Mouse (Mus musculus): ENCODE measurements at regions not wholly inside any gene's neighbourhood (a gene's known extent, or its start where the extent isn't known, plus 50 kb on each side); places are given as distances from the start of the nearest gene placed in this dataset.

GRCm38 (mm10) chr13:101954521-101954920, 186.5 kb upstream of the Pik3r1 start:
- Histone ChIP-seq H3K9me3 (replicated peaks; ENCODE audit: control insufficient read depth, low read length, poor library complexity, severe bottlenecking) (no peaks in the 10 kb centered on the region), H3K4me3 (ENCODE audit: low read depth, low read length) (no peak overlapping the region), H3K27ac (ENCODE audit: low read length) (no peak overlapping the region), H3K27me3 (ENCODE audit: control insufficient read depth, insufficient read depth, low read depth, low read length) (no peaks in the 10 kb centered on the region), H3K36me3 (ENCODE audit: control insufficient read depth, insufficient read depth, low read length) (no peaks in the 10 kb centered on the region), H3K4me1 (ENCODE audit: control insufficient read depth, insufficient read depth, low read length) (no peaks in the 10 kb centered on the region), H3K9ac (ENCODE audit: low read depth, low read length) (no peak overlapping the region), H3K4me2 (ENCODE audit: low read length) (no peak overlapping the region)
- no peak for ATAC-seq
- 56% methylated on average over 3 of the region's 3 CpGs for WGBS

- no peaks in the 10 kb centered on the region for H3K36me3 ChIP-seq (ENCODE audit: control insufficient read depth, insufficient read depth, low read length)
- no peak overlapping the region for H3K4me3 ChIP-seq (ENCODE audit: low read depth, low read length)
- no peaks in the 10 kb centered on the region for H3K27me3 ChIP-seq (ENCODE audit: control insufficient read depth, insufficient read depth, low read depth, low read length)
- no peaks in the 10 kb centered on the region for H3K4me1 ChIP-seq (ENCODE audit: control insufficient read depth, insufficient read depth, low read length)
- no peak overlapping the region for H3K4me2 ChIP-seq (ENCODE audit: low read length)
- H3K27ac ChIP-seq (ENCODE audit: low read length): no peak overlapping the region
- H3K9me3 ChIP-seq (replicated peaks; ENCODE audit: control insufficient read depth, low read length, poor library complexity, severe bottlenecking): no peaks in the 10 kb centered on the region
- WGBS: 40% methylated on average over 7 of the region's 7 CpGs
- ATAC-seq: peak; percentile 54; the same call in 1 of the 2 replicates
- no peak overlapping the region for H3K9ac ChIP-seq (ENCODE audit: low read depth, low read length)
These were observed 187.9 kb upstream of the Pik3r1 start for GRCm38 (mm10) chr13:101955806-101956418.

- ATAC-seq: no peak
- H3K4me1 ChIP-seq (ENCODE audit: control insufficient read depth, insufficient read depth, low read length): no peaks in the 10 kb centered on the region
- no peaks in the 10 kb centered on the region for H3K36me3 ChIP-seq (ENCODE audit: control insufficient read depth, insufficient read depth, low read length)
- no peak overlapping the region for H3K9ac ChIP-seq (ENCODE audit: low read depth, low read length)
- H3K27ac ChIP-seq (ENCODE audit: low read length): no peak overlapping the region
- WGBS: 71% methylated on average over 4 of the region's 4 CpGs
- no peak overlapping the region for H3K4me2 ChIP-seq (ENCODE audit: low read length)
- H3K4me3 ChIP-seq (ENCODE audit: low read depth, low read length): no peak overlapping the region
- no peaks in the 10 kb centered on the region for H3K9me3 ChIP-seq (replicated peaks; ENCODE audit: control insufficient read depth, low read length, poor library complexity, severe bottlenecking)
- no peaks in the 10 kb centered on the region for H3K27me3 ChIP-seq (ENCODE audit: control insufficient read depth, insufficient read depth, low read depth, low read length)
These were observed 189.8 kb upstream of the Pik3r1 start for GRCm38 (mm10) chr13:101957782-101958181.

GRCm38 (mm10) chr13:101965537-101965936, 197.5 kb upstream of the Pik3r1 start:
- Histone ChIP-seq H3K36me3 (ENCODE audit: control insufficient read depth, insufficient read depth, low read length) (no peaks in the 10 kb centered on the region), H3K27ac (ENCODE audit: low read length) (no peak overlapping the region), H3K4me2 (ENCODE audit: low read length) (no peak overlapping the region), H3K9me3 (replicated peaks; ENCODE audit: control insufficient read depth, low read length, poor library complexity, severe bottlenecking) (no peaks in the 10 kb centered on the region), H3K9ac (ENCODE audit: low read depth, low read length) (no peak overlapping the region), H3K27me3 (ENCODE audit: control insufficient read depth, insufficient read depth, low read depth, low read length) (no peaks in the 10 kb centered on the region), H3K4me3 (ENCODE audit: low read depth, low read length) (no peak overlapping the region), H3K4me1 (ENCODE audit: control insufficient read depth, insufficient read depth, low read length) (no peaks in the 10 kb centered on the region)
- 81% methylated on average over 7 of the region's 7 CpGs for WGBS
- ATAC-seq: no peak

- H3K4me2 ChIP-seq (ENCODE audit: low read length): no peak overlapping the region
- H3K9me3 ChIP-seq (replicated peaks; ENCODE audit: control insufficient read depth, low read length, poor library complexity, severe bottlenecking): no peaks in the 10 kb centered on the region
- H3K4me3 ChIP-seq (ENCODE audit: low read depth, low read length): no peak overlapping the region
- 93% methylated on average over 8 of the region's 8 CpGs for WGBS
- no peaks in the 10 kb centered on the region for H3K36me3 ChIP-seq (ENCODE audit: control insufficient read depth, insufficient read depth, low read length)
- H3K27me3 ChIP-seq (ENCODE audit: control insufficient read depth, insufficient read depth, low read depth, low read length): no peaks in the 10 kb centered on the region
- H3K4me1 ChIP-seq (ENCODE audit: control insufficient read depth, insufficient read depth, low read length): no peaks in the 10 kb centered on the region
- H3K9ac ChIP-seq (ENCODE audit: low read depth, low read length): no peak overlapping the region
- ATAC-seq: no peak
- no peak overlapping the region for H3K27ac ChIP-seq (ENCODE audit: low read length)
These were observed 198.9 kb upstream of the Pik3r1 start for GRCm38 (mm10) chr13:101966799-101967397.

- 58% methylated on average over 4 of the region's 4 CpGs for WGBS
- no peaks in the 10 kb centered on the region for H3K4me1 ChIP-seq (ENCODE audit: control insufficient read depth, insufficient read depth, low read length)
- no peak overlapping the region for H3K9ac ChIP-seq (ENCODE audit: low read depth, low read length)
- H3K9me3 ChIP-seq (replicated peaks; ENCODE audit: control insufficient read depth, low read length, poor library complexity, severe bottlenecking): no peaks in the 10 kb centered on the region
- no peak overlapping the region for H3K4me3 ChIP-seq (ENCODE audit: low read depth, low read length)
- H3K36me3 ChIP-seq (ENCODE audit: control insufficient read depth, insufficient read depth, low read length): no peaks in the 10 kb centered on the region
- no peak for ATAC-seq
- no peaks in the 10 kb centered on the region for H3K27me3 ChIP-seq (ENCODE audit: control insufficient read depth, insufficient read depth, low read depth, low read length)
- H3K27ac ChIP-seq (ENCODE audit: low read length): no peak overlapping the region
- no peak overlapping the region for H3K4me2 ChIP-seq (ENCODE audit: low read length)
These were observed 199.4 kb upstream of the Pik3r1 start for GRCm38 (mm10) chr13:101967466-101967865.

- no peaks in the 10 kb centered on the region for H3K27me3 ChIP-seq (ENCODE audit: control insufficient read depth, insufficient read depth, low read depth, low read length)
These were observed 208.7 kb upstream of the Pik3r1 start for GRCm38 (mm10) chr13:101976766-101977165.

GRCm38 (mm10) chr13:101980171-101980835, 212.3 kb upstream of the Pik3r1 start:
- Histone ChIP-seq H3K9ac (ENCODE audit: low read depth, low read length) (no peak overlapping the region), H3K4me2 (ENCODE audit: low read length) (no peak overlapping the region), H3K9me3 (replicated peaks; ENCODE audit: control insufficient read depth, low read length, poor library complexity, severe bottlenecking) (0 out of 2 replicates have a peak, but pooled peaks cover 3% of the 10 kb centered on the region), H3K36me3 (ENCODE audit: control insufficient read depth, insufficient read depth, low read length) (no peaks in the 10 kb centered on the region), H3K27ac (ENCODE audit: low read length) (no peak overlapping the region), H3K4me3 (ENCODE audit: low read depth, low read length) (no peak overlapping the region), H3K4me1 (ENCODE audit: control insufficient read depth, insufficient read depth, low read length) (no peaks in the 10 kb centered on the region), H3K27me3 (ENCODE audit: control insufficient read depth, insufficient read depth, low read depth, low read length) (no peaks in the 10 kb centered on the region)
- ATAC-seq: no peak
- WGBS: 74% methylated on average over 4 of the region's 4 CpGs

More at GRCm38 (mm10) chr13:101976766-101977165, 208.7 kb upstream of the Pik3r1 start:
- WGBS: 95% methylated on average over 4 of the region's 4 CpGs
- no peaks in the 10 kb centered on the region for H3K4me1 ChIP-seq (ENCODE audit: control insufficient read depth, insufficient read depth, low read length)
- no peak overlapping the region for H3K4me2 ChIP-seq (ENCODE audit: low read length)
- H3K36me3 ChIP-seq (ENCODE audit: control insufficient read depth, insufficient read depth, low read length): no peaks in the 10 kb centered on the region
- 0 out of 2 replicates have a peak, but pooled peaks cover 3% of the 10 kb centered on the region for H3K9me3 ChIP-seq (replicated peaks; ENCODE audit: control insufficient read depth, low read length, poor library complexity, severe bottlenecking)
- no peak overlapping the region for H3K9ac ChIP-seq (ENCODE audit: low read depth, low read length)
- no peak overlapping the region for H3K4me3 ChIP-seq (ENCODE audit: low read depth, low read length)
- ATAC-seq: no peak
- no peak overlapping the region for H3K27ac ChIP-seq (ENCODE audit: low read length)

All from midbrain, embryonic 16.5 days (tissue).